In genomic region chr6:95053717-95054382, GRCm38 (mm10) we compare ENCODE assay signal across 26 mouse cellular contexts.
DNase-seq lines count a peak whose midpoint lies in the region; ATAC-seq lines count a peak whose summit lies in the region.
"Had no signal": no experiment of that assay in that cellular context is flagged by ENCODE, and none has a peak within 500 bp of the region (broad histone marks: within the 10 kb centered on the region; RNA-seq: fewer than 3 reads in every experiment).

No protein-coding gene starts in this region.

- no peaks in the 10 kb centered on the region for H3K27me3 ChIP-seq in kidney, embryonic 14.5 days (ENCODE audit: control insufficient read depth, insufficient read depth, low read length)
- H3K27me3 ChIP-seq: embryonic facial prominence, embryonic 13.5 days; forebrain, embryonic 12.5 days; heart, embryonic 15.5 days; liver, embryonic 13.5 days; lung, embryonic 15.5 days; midbrain, embryonic 15.5 days; neural tube, embryonic 12.5 days had no signal

- H3K9me3 ChIP-seq in kidney, embryonic 14.5 days (ENCODE audit: control insufficient read depth, low read length): no peaks in the 10 kb centered on the region
- H3K9me3 ChIP-seq: embryonic facial prominence, embryonic 13.5 days; forebrain, embryonic 12.5 days; heart, embryonic 15.5 days; liver, embryonic 13.5 days; lung, embryonic 15.5 days; midbrain, embryonic 15.5 days; neural tube, embryonic 12.5 days had no signal

- peaks cover 12% of the 10 kb centered on the region for H3K4me1 ChIP-seq in kidney, embryonic 14.5 days (ENCODE audit: control insufficient read depth, insufficient read depth, low read length)
- H3K4me1 ChIP-seq: embryonic facial prominence, embryonic 13.5 days; forebrain, embryonic 12.5 days; heart, embryonic 15.5 days; liver, embryonic 13.5 days; lung, embryonic 15.5 days; midbrain, embryonic 15.5 days; neural tube, embryonic 12.5 days had no signal

- WGBS in kidney, embryonic 14.5 days: 12% methylated on average over 9 of the region's 9 CpGs

- ATAC-seq in kidney, embryonic 14.5 days (ENCODE audit: low FRiP score, low TSS enrichment): peak; percentile 77; the same call in 1 of the 2 replicates
- ATAC-seq in megakaryocyte progenitor cell, adult 5-6 weeks (replicated peaks; ENCODE audit: poor library complexity): peak; percentile 69
- ATAC-seq: inflammation-experienced regulatory T-cells, adult 6 months; midbrain, embryonic 15.5 days; Patski had no signal

- no peaks in the 10 kb centered on the region for H3K36me3 ChIP-seq in kidney, embryonic 14.5 days (ENCODE audit: control insufficient read depth, insufficient read depth, low read length)
- H3K36me3 ChIP-seq: embryonic facial prominence, embryonic 13.5 days; forebrain, embryonic 12.5 days; heart, embryonic 15.5 days; liver, embryonic 13.5 days; lung, embryonic 15.5 days; midbrain, embryonic 15.5 days; neural tube, embryonic 12.5 days had no signal

- no peak overlapping the region for H3K27ac ChIP-seq in kidney, embryonic 14.5 days (ENCODE audit: low read depth, low read length)
- H3K27ac ChIP-seq: embryonic facial prominence, embryonic 13.5 days; forebrain, embryonic 12.5 days; heart, embryonic 15.5 days; hindbrain, embryonic 14.5 days; left cerebral cortex, adult 2 months; liver, embryonic 13.5 days; lung, embryonic 15.5 days; midbrain, embryonic 15.5 days; neural tube, embryonic 12.5 days had no signal

- no peak overlapping the region for H3K9ac ChIP-seq in kidney, embryonic 14.5 days (ENCODE audit: low read depth, low read length)
- H3K9ac ChIP-seq: embryonic facial prominence, embryonic 13.5 days; forebrain, embryonic 12.5 days; heart, embryonic 15.5 days; hindbrain, embryonic 14.5 days; liver, embryonic 13.5 days; lung, embryonic 15.5 days; midbrain, embryonic 15.5 days; neural tube, embryonic 12.5 days had no signal

- 0 out of 2 replicates have a peak overlapping the region, but pooled peaks have one; percentile 0 for H3K4me2 ChIP-seq in kidney, embryonic 14.5 days (replicated peaks; ENCODE audit: low read depth, low read length)
- H3K4me2 ChIP-seq: embryonic facial prominence, embryonic 13.5 days; forebrain, embryonic 12.5 days; heart, embryonic 15.5 days; hindbrain, embryonic 14.5 days; liver, embryonic 13.5 days; lung, embryonic 15.5 days; midbrain, embryonic 15.5 days; neural tube, embryonic 12.5 days had no signal

- no peak for DNase-seq in kidney, adult 18-20 months
- peak; percentile 32 to 42 for DNase-seq in right cerebral cortex, postnatal 10 days (ENCODE audit: low spot score in 2 of 2)
- no peak for DNase-seq in right cerebral cortex, adult 18-20 months
- peak; percentile 7 for DNase-seq in ZHBTc4 (ENCODE audit: low read depth, low spot score)
- no peak for DNase-seq in urinary bladder, postnatal 14 days (ENCODE audit: low spot score)
- DNase-seq: adrenal gland, postnatal 10 days; cerebellum, adult 18-20 months; cerebellum, postnatal 25 days; embryo, embryonic 11 days; heart, postnatal 36 days; liver, embryonic 13.5 days; lung, postnatal 4 days; thymus, postnatal 14 days had no signal

- H3K4me3 ChIP-seq in kidney, embryonic 14.5 days (ENCODE audit: low read length): no peak overlapping the region
- H3K4me3 ChIP-seq: embryonic facial prominence, embryonic 13.5 days; erythroblast, embryonic 14.5 days; forebrain, embryonic 12.5 days; heart, embryonic 15.5 days; left cerebral cortex, adult 2 months; liver, embryonic 13.5 days; lung, embryonic 15.5 days; midbrain, embryonic 15.5 days; neural tube, embryonic 12.5 days had no signal

Comparison
In these comparisons a context has a peak if more than half of its experiments do, and no peak if none do; other contexts are left out.
1. DNase-seq: peak in right cerebral cortex, postnatal 10 days (2 of 2) and ZHBTc4 (single experiment); none in kidney, adult 18-20 months (single experiment), right cerebral cortex, adult 18-20 months (single experiment) and urinary bladder, postnatal 14 days (single experiment).